Mouse (Mus musculus): ENCODE data around the gene Zfp94. TPM values are rescaled to one million over a fixed set of nuclear protein-coding genes. Genes with fewer than 3 reads are reported as not detected.

The Zfp94 gene
- polyA plus RNA-seq (2014; fragmentation: Illumina TruSeq; extraction: RNeasy Lipid Tissue Mini Kit (QIAGEN cat#74804); ENCODE audit: low read depth, low replicate concordance) = 6.8 TPM

DNA sequence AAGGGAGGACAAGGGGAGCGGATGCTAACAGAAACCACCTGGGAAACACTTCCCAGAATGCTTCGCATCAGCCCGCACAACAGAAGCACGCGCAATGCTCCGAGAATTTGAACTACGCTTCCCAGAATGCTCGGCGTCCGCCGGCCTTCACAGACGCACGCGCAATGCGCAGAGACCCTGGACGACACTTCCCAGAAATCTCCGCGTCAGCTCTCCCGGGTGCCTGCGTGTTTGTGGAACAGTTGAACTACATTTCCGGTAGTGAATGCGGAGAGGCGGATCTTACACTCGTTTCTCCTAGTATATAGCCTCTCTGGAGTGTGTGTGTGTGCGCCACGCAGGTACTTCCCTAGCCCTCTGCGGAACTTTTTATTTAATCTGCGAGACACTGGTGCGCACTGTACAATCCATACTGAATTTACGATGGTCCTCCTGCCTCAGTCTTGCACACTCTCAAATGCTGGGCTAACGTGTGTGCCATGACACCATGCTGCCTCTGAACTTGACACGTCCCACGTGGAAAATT, at the start of gene Zfp94:
TSS of gene Zfp94 (minus strand) at position 100 of the 526 bp plus-strand sequence.

DNA sequence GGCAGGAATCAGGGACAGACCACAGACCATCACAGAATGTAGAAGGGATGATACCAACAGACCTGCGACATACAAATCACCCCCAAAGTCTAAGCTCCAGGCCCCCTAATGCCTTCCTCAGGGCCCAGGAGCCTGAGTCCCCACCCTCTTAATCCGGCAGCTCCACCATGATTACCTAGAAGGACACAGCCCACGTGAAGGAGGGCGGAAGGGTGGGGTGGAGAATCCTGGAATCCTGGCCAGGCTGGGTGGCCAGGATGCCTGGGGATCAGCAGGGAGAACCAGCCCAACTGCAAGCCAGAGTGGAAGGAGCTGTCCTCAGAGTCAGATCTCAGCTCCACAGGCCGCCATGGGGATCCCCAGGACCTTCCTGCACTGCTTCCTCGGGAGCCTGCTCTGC, 32.4 kb upstream of the Zfp94 start, which contains the start of gene Lypd5:
TSS of gene Lypd5 (plus strand) at position 301 of the 400 bp plus-strand sequence.

DNA sequence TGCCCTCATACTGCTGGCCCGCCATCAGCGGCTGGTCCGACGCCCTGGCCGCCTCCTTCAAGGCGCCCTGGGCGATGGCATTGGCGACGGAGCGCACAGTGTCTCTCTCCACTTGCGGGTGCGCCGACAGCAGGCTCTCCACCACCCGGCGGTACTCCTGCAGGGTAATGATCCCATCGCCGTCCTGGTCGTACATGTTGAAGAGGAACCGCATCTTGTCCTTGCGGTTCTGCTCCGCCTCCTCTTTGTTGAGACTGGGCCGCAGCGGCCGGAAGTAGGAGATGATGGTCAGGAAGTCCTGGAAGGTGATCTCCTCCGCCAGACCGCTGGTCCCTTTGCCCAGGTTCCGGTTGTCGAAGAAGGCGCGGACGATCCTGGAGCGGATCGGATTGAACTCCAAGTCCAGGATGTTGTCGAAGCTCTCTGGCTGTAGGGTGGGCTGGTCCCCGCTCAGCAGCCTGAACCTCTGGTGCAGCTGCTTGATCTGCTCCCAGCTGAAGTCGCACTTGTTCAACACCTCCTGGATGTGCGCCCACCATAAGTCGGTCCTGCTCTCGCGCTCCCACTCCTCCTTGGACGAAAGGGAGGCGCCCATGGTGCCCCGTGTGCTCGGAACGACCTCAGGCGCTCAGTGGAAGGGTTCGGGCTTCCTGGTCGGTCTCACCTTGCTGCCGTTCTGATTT, 17.0 kb upstream of the Zfp94 start, which contains the start of gene Tescl:
TSS of gene Tescl (minus strand) at position 633 of the 683 bp plus-strand sequence.

DNA sequence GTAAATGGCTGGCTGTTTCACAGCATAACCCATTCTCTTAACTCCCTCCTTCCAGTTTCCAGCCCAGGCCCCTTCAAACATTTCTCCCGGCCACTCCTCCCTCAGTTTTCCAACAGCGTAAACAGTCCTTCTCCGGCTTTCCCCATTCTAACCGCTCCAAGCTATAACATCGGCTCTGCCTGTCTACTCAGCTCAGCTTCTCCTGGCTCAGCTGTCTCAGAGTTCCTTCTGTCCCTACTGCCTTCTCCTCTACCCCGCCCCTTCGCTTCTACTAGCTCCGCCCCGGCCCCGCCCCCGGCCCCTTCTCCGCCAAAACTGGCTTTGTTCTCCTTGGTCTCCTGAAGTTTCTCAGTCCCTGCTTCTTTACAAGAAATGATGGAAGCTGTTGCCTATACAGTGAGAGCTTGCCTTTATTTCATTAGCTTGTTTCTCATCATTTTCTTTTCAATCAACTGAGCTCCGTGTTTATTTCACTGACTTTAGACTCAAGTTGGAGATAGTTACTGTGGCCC, 15.6 kb downstream of the Zfp94 start, which contains the start of gene Zfp61:
TSS of gene Zfp61 (minus strand) at position 462 of the 512 bp plus-strand sequence.

DNA sequence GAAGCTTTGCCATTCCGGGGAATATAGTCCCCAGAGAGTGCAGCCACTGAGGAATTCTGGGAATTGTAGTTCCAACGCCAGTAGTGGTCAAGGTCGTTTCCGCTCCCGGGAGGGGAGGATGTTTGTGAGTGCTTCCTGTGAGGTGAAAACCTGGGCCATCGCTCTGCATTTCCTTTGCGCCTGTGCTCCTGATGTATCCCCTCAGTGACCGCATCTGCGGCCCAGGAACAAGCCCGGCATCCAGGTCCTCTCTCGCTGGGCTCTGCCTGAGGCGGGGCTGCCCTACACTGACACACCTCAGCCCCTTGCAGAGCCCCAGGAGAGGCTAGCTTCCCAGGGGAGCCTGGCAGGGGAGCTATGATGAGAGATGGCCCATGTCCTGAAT, 46.2 kb downstream of the Zfp94 start, which contains the start of gene Zfp93:
TSS of gene Zfp93 (plus strand) at position 133 of the 385 bp plus-strand sequence.

DNA sequence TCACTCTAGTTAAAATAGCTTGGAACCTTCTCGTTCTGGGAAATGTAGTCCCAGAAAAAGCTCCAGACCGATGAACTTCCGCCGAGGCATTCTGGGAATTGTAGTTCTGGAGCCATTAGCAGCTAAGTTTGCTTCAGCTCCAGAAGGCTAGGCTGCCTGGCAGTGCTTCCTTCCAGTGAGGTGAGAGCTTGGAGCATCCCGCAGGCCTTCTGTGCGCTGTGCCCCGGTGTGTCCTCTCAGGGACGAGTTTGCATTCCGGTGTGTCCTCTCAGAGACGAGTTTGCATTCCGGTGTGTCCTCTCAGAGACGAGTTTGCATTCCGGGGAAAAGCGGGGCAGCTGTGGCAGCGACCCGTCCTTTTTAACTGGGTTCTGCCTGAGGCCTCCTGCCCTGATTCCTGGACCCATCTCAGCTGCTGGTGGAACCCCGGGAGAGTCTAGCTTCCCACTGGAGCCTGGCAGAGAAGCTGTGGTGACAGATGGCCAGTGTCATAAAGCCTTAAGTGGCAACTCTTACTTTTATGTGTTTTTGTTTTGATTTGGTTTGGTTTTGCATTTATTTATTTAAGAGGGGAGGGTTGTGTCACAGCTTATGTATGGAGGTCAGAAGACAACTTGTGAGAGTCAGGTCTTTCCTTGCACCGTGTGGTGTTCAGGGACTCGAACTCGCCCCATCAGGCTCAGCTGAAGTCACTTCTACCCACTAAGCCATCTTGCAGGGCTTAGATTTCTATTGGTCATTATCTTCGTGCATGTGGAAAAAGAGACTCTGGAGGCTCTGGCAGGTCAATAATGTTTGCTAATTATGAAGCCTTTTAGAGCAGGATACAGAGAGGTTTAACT, 61.6 kb downstream of the Zfp94 start, which contains the start of gene Zfp108:
TSS of gene Zfp108 (plus strand) at position 162 of the 842 bp plus-strand sequence.

Other genes with a start within 250 kb of the Zfp94 start
- 12.1 TPM for gene Zfp180, start 234.7 kb downstream of the Zfp94 start, polyA plus RNA-seq (2014; fragmentation: Illumina TruSeq; extraction: RNeasy Lipid Tissue Mini Kit (QIAGEN cat#74804); ENCODE audit: low read depth, low replicate concordance)
- 4.6 TPM for gene Zfp112, start 204.4 kb downstream of the Zfp94 start, polyA plus RNA-seq (2014; fragmentation: Illumina TruSeq; extraction: RNeasy Lipid Tissue Mini Kit (QIAGEN cat#74804); ENCODE audit: low read depth, low replicate concordance)
- gene Zfp235, start 182.5 kb downstream of the Zfp94 start, polyA plus RNA-seq (2014; fragmentation: Illumina TruSeq; extraction: RNeasy Lipid Tissue Mini Kit (QIAGEN cat#74804); ENCODE audit: low read depth, low replicate concordance) = 6.9 TPM
- 0.34 TPM for gene Zfp114, start 141.6 kb downstream of the Zfp94 start, polyA plus RNA-seq (2014; fragmentation: Illumina TruSeq; extraction: RNeasy Lipid Tissue Mini Kit (QIAGEN cat#74804); ENCODE audit: low read depth, low replicate concordance)
- 5.2 TPM for gene Zfp111, start 105.2 kb downstream of the Zfp94 start, polyA plus RNA-seq (2014; fragmentation: Illumina TruSeq; extraction: RNeasy Lipid Tissue Mini Kit (QIAGEN cat#74804); ENCODE audit: low read depth, low replicate concordance)
- 1.8 TPM for gene Zfp109, start 79.1 kb downstream of the Zfp94 start, polyA plus RNA-seq (2014; fragmentation: Illumina TruSeq; extraction: RNeasy Lipid Tissue Mini Kit (QIAGEN cat#74804); ENCODE audit: low read depth, low replicate concordance)
- 2.3 TPM for gene Zfp108, start 61.9 kb downstream of the Zfp94 start, polyA plus RNA-seq (2014; fragmentation: Illumina TruSeq; extraction: RNeasy Lipid Tissue Mini Kit (QIAGEN cat#74804); ENCODE audit: low read depth, low replicate concordance)
- gene Zfp93, start 46.2 kb downstream of the Zfp94 start, polyA plus RNA-seq (2014; fragmentation: Illumina TruSeq; extraction: RNeasy Lipid Tissue Mini Kit (QIAGEN cat#74804); ENCODE audit: low read depth, low replicate concordance) = 4.3 TPM
- gene Zfp61, start 15.4 kb downstream of the Zfp94 start, polyA plus RNA-seq (2014; fragmentation: Illumina TruSeq; extraction: RNeasy Lipid Tissue Mini Kit (QIAGEN cat#74804); ENCODE audit: low read depth, low replicate concordance) = 12.2 TPM
- 3.5 TPM for gene Tescl, start 17.3 kb upstream of the Zfp94 start, polyA plus RNA-seq (2014; fragmentation: Illumina TruSeq; extraction: RNeasy Lipid Tissue Mini Kit (QIAGEN cat#74804); ENCODE audit: low read depth, low replicate concordance)
- not detected for gene Lypd5, start 32.5 kb upstream of the Zfp94 start, polyA plus RNA-seq (2014; fragmentation: Illumina TruSeq; extraction: RNeasy Lipid Tissue Mini Kit (QIAGEN cat#74804); ENCODE audit: low read depth, low replicate concordance)
- gene Kcnn4, start 53.6 kb upstream of the Zfp94 start, polyA plus RNA-seq (2014; fragmentation: Illumina TruSeq; extraction: RNeasy Lipid Tissue Mini Kit (QIAGEN cat#74804); ENCODE audit: low read depth, low replicate concordance) = 6.2 TPM
- gene Smg9, start 83.0 kb upstream of the Zfp94 start, polyA plus RNA-seq (2014; fragmentation: Illumina TruSeq; extraction: RNeasy Lipid Tissue Mini Kit (QIAGEN cat#74804); ENCODE audit: low read depth, low replicate concordance) = 26.5 TPM
- 18.3 TPM for gene Irgc1, start 135.6 kb upstream of the Zfp94 start, polyA plus RNA-seq (2014; fragmentation: Illumina TruSeq; extraction: RNeasy Lipid Tissue Mini Kit (QIAGEN cat#74804); ENCODE audit: low read depth, low replicate concordance)
- gene Plaur, start 145.8 kb upstream of the Zfp94 start, polyA plus RNA-seq (2014; fragmentation: Illumina TruSeq; extraction: RNeasy Lipid Tissue Mini Kit (QIAGEN cat#74804); ENCODE audit: low read depth, low replicate concordance) = 6.9 TPM
- gene Cadm4, start 165.4 kb upstream of the Zfp94 start, polyA plus RNA-seq (2014; fragmentation: Illumina TruSeq; extraction: RNeasy Lipid Tissue Mini Kit (QIAGEN cat#74804); ENCODE audit: low read depth, low replicate concordance) = 5.4 TPM
- 3.0 TPM for gene Zfp428, start 190.3 kb upstream of the Zfp94 start, polyA plus RNA-seq (2014; fragmentation: Illumina TruSeq; extraction: RNeasy Lipid Tissue Mini Kit (QIAGEN cat#74804); ENCODE audit: low read depth, low replicate concordance)
- gene AC161166.1, start 195.8 kb upstream of the Zfp94 start, polyA plus RNA-seq (2014; fragmentation: Illumina TruSeq; extraction: RNeasy Lipid Tissue Mini Kit (QIAGEN cat#74804); ENCODE audit: low read depth, low replicate concordance) = 3.2 TPM
- gene Irgq, start 214.0 kb upstream of the Zfp94 start, polyA plus RNA-seq (2014; fragmentation: Illumina TruSeq; extraction: RNeasy Lipid Tissue Mini Kit (QIAGEN cat#74804); ENCODE audit: low read depth, low replicate concordance) = 13.2 TPM
- gene Pinlyp, start 229.5 kb upstream of the Zfp94 start, polyA plus RNA-seq (2014; fragmentation: Illumina TruSeq; extraction: RNeasy Lipid Tissue Mini Kit (QIAGEN cat#74804); ENCODE audit: low read depth, low replicate concordance) = not detected
- gene Xrcc1, start 229.6 kb upstream of the Zfp94 start, polyA plus RNA-seq (2014; fragmentation: Illumina TruSeq; extraction: RNeasy Lipid Tissue Mini Kit (QIAGEN cat#74804); ENCODE audit: low read depth, low replicate concordance) = 31.9 TPM